Mouse (Mus musculus) embryonic facial prominence, embryonic 10.5 days (tissue): ENCODE measurements around the gene Gm8126. TPM values are rescaled to one million over a fixed set of nuclear protein-coding genes. Genes with fewer than 3 reads are reported as not detected.
"Not testable (repeated sequence)": the region's sequence is repeated elsewhere in the genome, so short reads cannot be mapped to it uniquely, and the experiment has no call there.

Experiments used
- DNase-seq: peaks from one replicate; pipeline ENCODE4 v3.0.0-alpha.2; 2017; ENCODE audit warnings: low spot score
- H3K27ac ChIP-seq: fragments of 300-500 bp; sonication (generic); replicated peaks from 2 replicates; pipeline ENCODE4 v1.5.1; 2016; ENCODE audit warnings: mild to moderate bottlenecking
- H3K27me3 ChIP-seq: fragments of 300-500 bp; sonication (generic); replicated peaks from 2 replicates; pipeline ENCODE4 v1.6.1; 2016; ENCODE audit warnings: low read depth, mild to moderate bottlenecking; ENCODE audit not compliant: poor library complexity, severe bottlenecking
- H3K36me3 ChIP-seq: fragments of 300-500 bp; sonication (generic); replicated peaks from 2 replicates; pipeline ENCODE4 v1.6.1; 2016; ENCODE audit warnings: mild to moderate bottlenecking, moderate library complexity
- H3K4me1 ChIP-seq: fragments of 300-500 bp; sonication (generic); 2 replicates; pipeline ENCODE4 v1.6.1; 2016
- H3K4me3 ChIP-seq: fragments of 300-500 bp; sonication (generic); 2 replicates; pipeline ENCODE4 v1.5.1; 2016; ENCODE audit warnings: mild to moderate bottlenecking, moderate library complexity
- H3K9me3 ChIP-seq: fragments of 300-500 bp; sonication (generic); 2 replicates; pipeline ENCODE4 v1.6.1; 2016; ENCODE audit warnings: mild to moderate bottlenecking
- WGBS: fragments of 180-500 bp; shearing (Covaris S2); methylation state at CpG from one replicate; pipeline ENCODE4 v1.1.7; 2016; 5-methylcytosine and 5-hydroxymethylcytosine counted together
- polyA plus RNA-seq: library from polyadenylated mRNA; unstranded; fragments of >200 nt; fragmentation: Nextera tagmentation; extraction: Ambion mirVana; gene quantifications from 2 replicates; pipeline ENCODE4 v1.2.1, GENCODE M21; 2016

The Gm8126 gene
- polyA plus RNA-seq: not detected in 2 replicates

DNA sequence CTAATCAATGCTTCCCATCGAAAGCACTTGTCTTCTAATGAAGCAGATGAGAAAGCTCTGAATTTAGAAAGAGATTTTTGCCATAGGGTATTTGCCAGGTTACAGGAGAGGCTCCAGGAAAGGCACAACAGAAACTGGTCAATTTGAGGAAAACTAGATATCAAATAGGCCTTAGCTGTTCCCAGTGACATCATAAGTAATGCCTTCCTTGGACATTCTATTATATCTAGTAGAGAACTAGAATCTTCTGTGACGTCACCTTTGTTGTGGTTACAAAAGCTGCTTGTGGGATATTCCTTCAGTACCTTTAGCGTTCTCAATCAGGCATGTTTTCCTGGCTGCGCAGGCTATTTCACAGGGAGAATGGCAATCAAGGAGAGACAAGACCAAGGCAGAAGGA, at the start of gene Gm8126:
Gm8126 (plus strand) TSS at position 301 of the 400 bp plus-strand sequence.
- H3K27ac ChIP-seq, H3K36me3 ChIP-seq, DNase-seq, H3K27me3 ChIP-seq, H3K4me1 ChIP-seq, H3K4me3 ChIP-seq, H3K9me3 ChIP-seq: not testable (repeated sequence)
- 93% methylated on average over 3 of the region's 4 CpGs for WGBS

DNA sequence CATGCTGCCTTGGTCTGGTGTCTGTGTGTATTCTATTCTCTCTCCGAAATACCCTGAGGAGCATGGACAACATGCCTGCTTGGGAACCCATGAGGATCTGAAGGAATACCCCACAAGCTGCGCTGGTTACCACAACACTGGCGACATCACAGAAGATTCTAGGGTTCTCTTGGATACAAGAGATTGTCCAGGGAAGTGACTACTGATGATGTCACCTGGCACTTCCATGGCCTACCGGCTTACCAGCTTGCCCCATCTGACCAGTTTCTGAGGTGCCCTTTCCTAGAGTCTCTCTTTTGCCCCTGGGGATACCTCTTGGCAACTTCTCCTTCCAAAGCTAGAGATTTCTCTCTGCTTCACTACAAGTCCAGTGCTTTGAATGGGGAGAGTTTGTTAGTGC, 23.2 kb upstream of the Gm8126 start, which contains the start of gene Gm8122:
Gm8122 (minus strand) TSS at position 101 of the 400 bp plus-strand sequence.
- H3K4me3 ChIP-seq, H3K4me1 ChIP-seq, H3K27ac ChIP-seq, H3K9me3 ChIP-seq, H3K27me3 ChIP-seq, H3K36me3 ChIP-seq, DNase-seq: not testable (repeated sequence)
- WGBS: 92% methylated on average over 4 of the region's 4 CpGs

DNA sequence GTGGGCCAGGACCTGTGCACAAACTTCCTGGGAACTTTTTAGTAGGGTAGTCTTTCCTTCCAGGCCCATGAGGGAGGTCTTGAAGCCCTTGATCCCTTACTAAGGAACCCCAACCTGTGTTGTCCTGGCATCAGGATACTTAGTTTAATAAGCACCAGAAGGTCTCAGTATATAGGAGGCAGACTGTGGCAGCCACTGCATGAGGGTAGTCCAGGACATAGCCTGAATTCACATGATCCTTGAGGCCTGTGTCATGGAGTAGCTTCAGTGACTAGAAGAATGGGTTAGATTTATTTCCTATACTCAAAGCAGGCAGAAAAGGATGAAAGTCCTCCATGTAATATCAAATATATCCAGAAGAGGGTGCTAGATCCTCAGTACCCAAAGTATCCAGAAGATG, 20.7 kb upstream of the Gm8126 start:
- H3K36me3 ChIP-seq, H3K9me3 ChIP-seq, H3K27ac ChIP-seq, DNase-seq, H3K27me3 ChIP-seq, H3K4me1 ChIP-seq, H3K4me3 ChIP-seq: not testable (repeated sequence)

DNA sequence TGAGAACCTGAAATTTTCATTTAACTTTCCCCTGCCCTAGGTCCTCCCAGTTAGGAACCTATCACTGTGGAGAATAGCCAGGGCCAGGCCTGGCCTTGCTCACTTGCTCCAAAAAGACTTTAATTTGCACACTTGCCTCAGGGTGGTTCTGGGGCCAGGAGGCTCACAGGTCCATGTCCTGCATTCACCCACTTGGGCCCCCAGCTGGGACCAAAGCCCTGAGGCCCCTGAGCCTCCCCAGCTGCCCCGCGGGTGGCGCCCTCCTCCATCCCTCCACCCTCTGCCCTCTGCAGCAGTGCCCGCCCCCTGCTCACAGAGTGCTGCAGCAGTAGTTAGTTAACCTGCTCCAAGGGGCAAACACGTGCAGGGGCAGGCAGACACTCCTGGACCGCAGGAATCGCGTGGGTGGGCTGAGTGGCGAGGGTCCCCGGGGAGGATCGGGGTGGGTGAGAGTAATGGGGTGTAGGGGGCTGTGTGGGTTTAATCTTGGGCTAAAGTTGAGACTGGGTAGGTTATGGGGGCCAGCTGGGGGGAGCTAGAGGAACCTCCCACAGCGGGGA, 8.8 kb upstream of the Gm8126 start:
- H3K9me3 ChIP-seq, DNase-seq, H3K27me3 ChIP-seq, H3K36me3 ChIP-seq, H3K4me1 ChIP-seq, H3K27ac ChIP-seq, H3K4me3 ChIP-seq: not testable (repeated sequence)
- 12% methylated on average over 10 of the region's 12 CpGs for WGBS

DNA sequence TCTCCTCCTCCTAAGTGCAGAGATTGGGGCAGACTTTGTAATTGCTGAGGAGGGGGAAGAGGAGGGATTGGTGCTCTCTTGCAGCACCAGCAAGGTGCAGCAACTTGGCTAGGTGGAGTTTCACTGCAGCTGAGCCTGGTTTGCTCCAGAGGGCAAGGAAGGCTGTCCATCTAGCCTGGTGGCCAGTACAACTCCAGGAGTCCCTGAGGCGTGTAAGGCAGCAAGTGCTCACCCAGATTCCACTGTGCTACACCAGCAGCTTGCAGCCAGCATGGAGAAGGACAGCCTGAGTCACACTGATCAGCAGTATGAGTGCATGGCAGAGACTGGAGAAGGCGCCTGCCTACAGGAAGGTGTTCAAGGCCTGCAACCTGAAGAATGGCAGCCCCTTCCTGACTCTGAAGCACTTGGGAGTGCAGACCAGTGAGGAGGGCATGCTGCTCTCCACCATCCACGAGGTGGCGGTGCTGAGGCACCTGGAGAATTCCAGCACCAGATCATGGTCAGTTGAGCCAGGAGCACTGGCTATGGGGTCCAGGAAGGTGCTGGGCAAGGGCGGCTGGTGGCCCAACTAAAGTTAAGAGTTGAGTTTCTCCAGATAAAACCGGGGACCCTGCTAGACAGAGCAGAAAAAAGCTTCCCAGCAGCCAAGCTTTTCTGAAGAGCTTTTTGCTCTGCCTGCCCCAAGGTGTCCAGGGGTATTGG, 7.7 kb upstream of the Gm8126 start:
- not testable (repeated sequence) for H3K4me3 ChIP-seq, H3K4me1 ChIP-seq, H3K27me3 ChIP-seq, H3K9me3 ChIP-seq, H3K27ac ChIP-seq, H3K36me3 ChIP-seq
- peak; percentile 6 for DNase-seq
- WGBS: 37% methylated on average over 5 of the region's 6 CpGs

DNA sequence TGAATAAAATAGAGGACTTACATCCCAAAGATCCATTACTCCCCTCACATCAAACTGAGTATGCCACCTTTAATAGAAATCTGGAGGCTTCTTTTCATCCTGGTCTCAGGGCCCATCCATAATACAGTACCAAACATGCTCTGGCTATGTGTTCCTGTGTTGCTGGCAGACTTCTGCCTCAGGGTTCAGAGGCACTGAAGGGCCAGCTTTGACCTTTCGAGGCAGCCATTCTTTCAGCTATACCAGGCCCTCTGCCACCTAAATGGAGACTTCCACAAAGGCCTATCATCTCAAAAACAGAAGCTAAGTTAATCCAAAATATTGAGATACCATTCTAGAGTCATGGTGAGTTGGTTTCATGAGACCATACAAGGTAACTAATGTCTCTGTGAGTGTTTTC, 1.9 kb upstream of the Gm8126 start:
- DNase-seq, H3K9me3 ChIP-seq, H3K36me3 ChIP-seq, H3K4me1 ChIP-seq, H3K4me3 ChIP-seq, H3K27me3 ChIP-seq, H3K27ac ChIP-seq: not testable (repeated sequence)
- WGBS: 86% methylated on average over 1 of the region's 1 CpGs

DNA sequence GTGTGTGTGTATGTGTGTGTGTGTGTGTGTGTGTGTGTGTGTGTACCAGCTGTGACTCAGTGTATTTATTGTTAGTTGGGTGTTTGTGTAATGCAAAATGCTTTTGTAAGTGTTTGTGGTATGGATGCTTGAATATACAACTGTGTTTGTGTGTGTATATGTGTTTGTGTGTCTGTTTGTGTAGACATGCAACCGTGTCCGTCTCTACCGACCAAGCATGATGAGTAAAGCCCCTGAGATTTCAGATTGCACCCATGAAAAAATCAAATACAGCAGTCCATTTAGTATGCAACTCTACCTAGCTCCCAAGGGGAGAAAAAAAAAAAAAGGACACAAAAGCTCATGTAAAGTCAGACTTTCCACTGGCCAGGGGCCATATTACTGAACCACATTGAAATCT, 5.0 kb downstream of the Gm8126 start:
- not testable (repeated sequence) for H3K9me3 ChIP-seq, H3K36me3 ChIP-seq, H3K27ac ChIP-seq, H3K4me1 ChIP-seq, H3K27me3 ChIP-seq, H3K4me3 ChIP-seq
- 94% methylated on average over 3 of the region's 3 CpGs for WGBS
- DNase-seq: peak; percentile 5

DNA sequence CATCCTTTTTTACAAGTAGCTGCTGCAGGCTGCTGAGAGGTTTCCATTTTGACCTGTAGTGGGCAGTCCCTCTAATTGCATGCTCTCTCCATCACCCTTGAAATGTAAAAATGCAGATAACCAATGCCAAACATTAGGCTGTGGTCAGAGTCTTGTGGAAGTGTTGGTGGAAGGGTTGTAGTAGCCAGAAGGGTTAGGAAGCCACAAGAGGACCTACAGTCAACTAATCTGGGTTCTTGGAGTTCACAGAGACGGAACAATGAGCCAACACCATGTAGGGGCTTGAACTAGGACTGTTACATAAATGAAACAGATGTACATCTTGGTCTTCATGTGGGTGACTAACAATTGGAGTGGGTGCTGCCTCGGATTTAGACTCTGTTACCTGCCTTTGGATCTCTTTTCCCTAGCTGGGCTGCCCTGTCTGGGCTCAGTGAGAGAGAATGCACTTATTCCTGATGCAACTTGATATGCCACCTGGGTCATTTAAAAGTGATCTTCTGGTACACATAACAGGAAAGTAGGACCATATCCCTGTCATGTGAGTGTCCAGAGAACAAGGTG, 10.2 kb downstream of the Gm8126 start:
- not testable (repeated sequence) for H3K4me3 ChIP-seq
- WGBS: 65% methylated on average over 2 of the region's 2 CpGs

DNA sequence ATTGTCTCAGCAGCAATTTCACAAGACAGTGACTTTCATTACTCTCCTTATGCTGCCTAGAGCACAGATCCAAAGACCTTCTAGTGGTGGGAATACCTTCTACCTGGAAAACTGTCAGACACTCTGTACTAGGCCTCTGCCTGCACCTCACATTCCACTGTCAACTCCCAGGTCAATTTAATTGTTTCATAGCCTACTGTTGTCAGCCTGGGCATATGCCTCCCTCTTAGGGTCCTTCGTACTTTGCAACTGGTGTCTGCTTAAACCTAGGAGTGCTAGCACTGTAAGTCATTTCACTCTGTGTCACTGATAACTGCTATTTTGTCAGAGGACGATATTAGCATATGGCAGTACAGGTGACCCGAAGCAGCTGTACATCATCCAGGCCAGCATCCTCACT, 10.8 kb downstream of the Gm8126 start:
- DNase-seq, H3K9me3 ChIP-seq, H3K4me1 ChIP-seq, H3K4me3 ChIP-seq, H3K27ac ChIP-seq, H3K27me3 ChIP-seq, H3K36me3 ChIP-seq: not testable (repeated sequence)
- 91% methylated on average over 3 of the region's 3 CpGs for WGBS

More for the DNA sequence above, 10.2 kb downstream of the Gm8126 start:
- H3K9me3 ChIP-seq, H3K36me3 ChIP-seq, H3K27me3 ChIP-seq, H3K4me1 ChIP-seq, H3K27ac ChIP-seq: not testable (repeated sequence)
- DNase-seq: peak; percentile 3

DNA sequence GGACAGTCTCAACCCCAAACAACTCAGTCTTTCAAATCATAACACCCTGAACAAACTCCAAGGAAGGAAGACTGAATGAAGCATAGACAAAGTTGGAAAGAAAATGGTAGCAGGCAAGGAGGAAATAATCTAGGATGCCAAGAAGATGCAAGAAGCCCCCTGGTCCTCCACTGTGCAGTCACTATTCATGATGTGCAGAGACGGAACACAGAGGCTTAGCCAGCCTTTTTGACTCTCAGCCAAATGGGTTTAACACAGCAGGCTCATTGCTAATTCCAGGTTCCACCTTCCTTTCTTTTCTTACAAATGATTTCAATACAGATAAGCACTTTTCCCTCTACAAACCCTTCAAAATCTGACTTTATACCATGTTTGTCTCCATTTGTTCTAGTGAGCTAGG, 14.7 kb downstream of the Gm8126 start:
- WGBS: 87% methylated on average over 1 of the region's 1 CpGs
- not testable (repeated sequence) for H3K9me3 ChIP-seq, H3K36me3 ChIP-seq, H3K4me3 ChIP-seq, H3K27ac ChIP-seq, DNase-seq, H3K4me1 ChIP-seq, H3K27me3 ChIP-seq

DNA sequence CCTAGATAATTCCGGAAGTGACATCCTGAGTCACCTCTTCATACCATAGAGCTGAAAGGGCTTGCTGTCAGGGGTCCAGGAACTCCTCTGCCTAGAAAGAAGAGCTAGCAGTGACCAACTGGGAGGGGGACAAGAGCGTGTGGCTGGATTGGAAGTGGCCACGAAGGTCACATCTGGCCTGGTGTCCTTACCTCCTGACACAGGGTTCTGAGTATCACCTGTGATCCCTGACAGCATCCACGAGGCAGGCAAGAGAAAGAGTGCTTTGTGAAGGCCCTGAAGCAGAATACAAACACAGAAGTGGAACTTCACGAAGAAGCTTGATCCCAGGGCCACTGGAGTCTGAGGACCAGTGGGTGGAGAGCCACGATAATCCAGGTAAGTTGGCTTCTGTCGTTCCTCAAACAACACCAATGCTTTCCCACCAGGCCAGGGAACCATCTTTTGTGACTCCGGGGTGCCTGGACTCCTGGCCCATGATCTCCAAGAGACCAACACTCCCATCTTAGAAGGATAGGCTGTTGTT, 16.6 kb downstream of the Gm8126 start, which contains the start of gene Gm9732:
Gm9732 (plus strand) TSS at position 51 of the 526 bp plus-strand sequence.
- H3K4me3 ChIP-seq, H3K9me3 ChIP-seq, H3K27ac ChIP-seq, H3K36me3 ChIP-seq, H3K4me1 ChIP-seq, H3K27me3 ChIP-seq: not testable (repeated sequence)
- 83% methylated on average over 8 of the region's 8 CpGs for WGBS
- peak; percentile 6 for DNase-seq

DNA sequence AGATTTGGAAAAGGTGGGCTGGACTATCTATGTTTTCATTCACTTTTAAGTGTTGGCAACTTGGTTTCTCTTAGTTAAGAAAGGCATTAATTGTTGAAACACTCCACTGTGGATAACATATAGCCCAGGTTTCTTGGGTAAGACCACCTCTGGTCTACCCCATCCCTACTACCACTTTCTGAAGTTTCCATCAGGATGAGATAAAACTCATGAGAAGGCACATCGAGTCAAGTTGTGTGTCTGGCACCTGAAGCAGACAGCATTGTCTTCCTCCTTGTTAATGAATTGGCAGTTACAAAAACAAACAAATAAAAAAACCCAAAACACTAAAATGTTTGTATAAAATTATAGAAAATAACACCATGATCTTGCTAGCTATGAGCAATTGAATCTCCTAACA, 17.3 kb downstream of the Gm8126 start:
- not testable (repeated sequence) for H3K4me1 ChIP-seq, H3K27ac ChIP-seq, H3K4me3 ChIP-seq, DNase-seq, H3K36me3 ChIP-seq, H3K27me3 ChIP-seq, H3K9me3 ChIP-seq
- WGBS: 88% methylated on average over 1 of the region's 1 CpGs

DNA sequence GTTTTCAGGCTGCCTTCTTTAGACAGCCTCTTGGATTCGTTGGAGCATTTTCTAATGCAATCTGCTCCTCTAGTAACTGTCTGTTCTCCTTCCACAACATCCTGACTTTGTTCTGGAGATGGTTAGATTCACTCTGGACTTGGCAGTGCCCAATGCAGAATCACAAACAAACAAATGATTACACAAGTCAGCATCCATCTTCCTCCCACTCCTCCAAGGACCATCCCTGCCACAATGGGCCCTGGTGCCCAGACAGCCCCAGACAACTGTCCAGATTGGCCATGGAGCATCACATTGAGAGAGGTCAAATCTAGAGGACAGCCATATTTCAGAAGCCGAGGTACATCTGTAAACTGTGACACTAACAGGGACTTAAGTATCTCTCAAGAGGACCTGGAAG, 19.0 kb downstream of the Gm8126 start:
- H3K36me3 ChIP-seq, H3K27ac ChIP-seq, H3K27me3 ChIP-seq, DNase-seq, H3K4me1 ChIP-seq, H3K4me3 ChIP-seq, H3K9me3 ChIP-seq: not testable (repeated sequence)
- 71% methylated on average over 2 of the region's 2 CpGs for WGBS
